ENCODE assay signal across 10 mouse cellular contexts in the genomic region with DNA sequence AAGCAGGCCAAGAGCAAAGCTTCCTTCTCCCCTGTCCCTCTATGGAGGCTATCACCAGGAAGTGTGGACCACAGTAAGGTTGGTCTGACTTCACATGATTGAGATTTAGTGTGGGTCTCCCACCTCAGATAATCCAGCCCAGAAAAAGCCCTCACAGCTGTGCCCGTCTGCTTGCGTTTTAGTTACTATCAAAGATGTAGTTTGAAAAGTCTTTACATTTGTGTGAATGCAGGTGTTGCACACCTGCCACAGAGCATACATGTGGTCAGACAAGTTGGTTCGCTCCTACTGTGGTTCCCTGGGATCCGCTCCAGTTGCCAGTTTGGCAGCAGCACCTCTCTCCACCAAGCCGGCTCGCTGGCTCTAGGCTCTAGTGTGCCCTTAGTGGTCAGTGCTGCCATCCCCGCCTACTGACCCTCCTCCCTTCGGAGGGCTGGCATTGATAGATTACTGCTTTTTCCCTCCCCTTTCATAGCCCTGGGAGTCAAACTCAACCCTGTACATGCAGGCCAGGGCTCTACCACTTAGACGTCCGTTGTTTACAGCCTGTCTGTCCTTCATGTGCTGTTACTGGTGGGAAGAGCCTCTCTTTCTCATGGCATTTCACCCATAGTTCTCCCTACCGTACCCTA. TPM values are rescaled to one million over a fixed set of nuclear protein-coding genes. Genes with fewer than 3 reads are reported as not detected.
DNase-seq lines count a peak whose midpoint lies in the region; ATAC-seq lines count a peak whose summit lies in the region.
"Had no signal": no experiment of that assay in that cellular context is flagged by ENCODE, and none has a peak within 500 bp of the region (broad histone marks: within the 10 kb centered on the region; RNA-seq: fewer than 3 reads in every experiment).

No protein-coding gene starts in this region.

- no peaks in the 10 kb centered on the region for H3K9me3 ChIP-seq in kidney, embryonic 16.5 days (ENCODE audit: low read length)

- intact Hi-C loops in left cerebral cortex, postnatal 25 days (cut with DNase I): no loop called here

- no peaks in the 10 kb centered on the region for H3K27me3 ChIP-seq in kidney, embryonic 16.5 days (ENCODE audit: insufficient read depth, low read length)
- H3K27me3 ChIP-seq: CH12.LX had no signal

- peaks cover 24% of the 10 kb centered on the region for H3K36me3 ChIP-seq in kidney, embryonic 16.5 days (ENCODE audit: insufficient read depth, low read length)
- H3K36me3 ChIP-seq in macrophage (ENCODE audit: inconsistent target): peaks cover 32% of the 10 kb centered on the region; the same call in 1 of the 2 replicates

- H3K4me1 ChIP-seq in kidney, embryonic 16.5 days (ENCODE audit: insufficient read depth, low read length): peaks cover 57% of the 10 kb centered on the region

- H3K4me2 ChIP-seq in kidney, embryonic 16.5 days (replicated peaks; ENCODE audit: low read depth, low read length): no peak overlapping the region

- peaks cover 56% of the 10 kb centered on the region for H3K79me2 ChIP-seq in macrophage (ENCODE audit: inconsistent target)

- ATAC-seq in kidney, embryonic 16.5 days (ENCODE audit: low FRiP score, low TSS enrichment): peak; percentile 79
- no peak for ATAC-seq in granulocyte monocyte progenitor cell, adult 5-6 weeks (replicated peaks; ENCODE audit: poor library complexity, severe bottlenecking)

- no peak overlapping the region for H3K4me3 ChIP-seq in kidney, embryonic 16.5 days (ENCODE audit: low read length)
- no peak overlapping the region for H3K4me3 ChIP-seq in macrophage (ENCODE audit: inconsistent target)
- H3K4me3 ChIP-seq: myocyte had no signal

- peak; percentile 19 to 34 for DNase-seq in heart, adult 18-20 months
- no peak for DNase-seq in heart, adult 8-10 months (ENCODE audit: low spot score)
- peak; percentile 53 for DNase-seq in embryo, embryonic 11 days
- no peak for DNase-seq in layer of hippocampus, adult 11-12 months (ENCODE audit: low spot score)
- no peak for DNase-seq in left cerebral cortex, postnatal 25 days (ENCODE audit: low spot score in 2 of 2)

- H3K27ac ChIP-seq in kidney, embryonic 16.5 days (ENCODE audit: low read length): peak overlapping the region; percentile 88
- H3K27ac ChIP-seq in macrophage: 0 out of 2 replicates have a peak overlapping the region, but pooled peaks have one; percentile 31

- 35% methylated on average over 11 of the region's 11 CpGs for WGBS in kidney, embryonic 16.5 days
- 81% methylated on average over 8 of the region's 11 CpGs for WGBS in macrophage (ENCODE audit: missing documents)

- no peak overlapping the region; the same call in 1 of the 2 replicates for H3K9ac ChIP-seq in kidney, embryonic 16.5 days (replicated peaks; ENCODE audit: low read length)

RNA-seq across cellular contexts. Expression of gene Helz, which starts 25.4 kb away (rescaled TPM):
- 10 to 100 TPM; 23.8 to 26.8 TPM for total RNA-seq in heart, adult 18-20 months (2021)
- total RNA-seq in heart, adult 8-10 months (2022): 10 to 100 TPM; 25.1 to 29.3 (median 26.2) TPM
- 20.1 and 24.7 TPM in 2 replicates for polyA plus RNA-seq in kidney, embryonic 16.5 days (2015; fragmentation: Nextera tagmentation; extraction: Ambion mirVana)
- total RNA-seq in macrophage (2018; cell fraction: chromatin; rRNA removed): 100 to 1,000 TPM in 5 of 26 experiments, 10 to 100 TPM in 21; 35.6 to 114 (median 79.3) TPM
- 10 to 100 TPM; 15.8 to 28.3 (median 20.6) TPM for total RNA-seq in macrophage (2018; cell fraction: cytosol; rRNA removed)
- 10 to 100 TPM; 21.5 to 72.2 (median 38.3) TPM for total RNA-seq in macrophage (2018; cell fraction: nucleus; rRNA removed)
- polyA plus RNA-seq in macrophage (2018): 10.5 to 26.0 TPM (median 10.7 TPM) in 3 replicates
- total RNA-seq in granulocyte monocyte progenitor cell, adult 5-6 weeks (2014; fragmentation: Nextera tagmentation): 32.8 and 36.7 TPM in 2 replicates
- total RNA-seq in granulocyte monocyte progenitor cell, adult 5-6 weeks (2017): 13.6 and 20.3 TPM in 2 replicates
- total RNA-seq in left cerebral cortex, postnatal 25 days (2021): 10 to 100 TPM; 46.0 to 47.7 TPM

Comparison
In these comparisons a context has a peak if more than half of its experiments do, and no peak if none do; other contexts are left out.
1. DNase-seq: peak in heart, adult 18-20 months (2 of 2) and embryo, embryonic 11 days (single experiment); none in heart, adult 8-10 months (single experiment), layer of hippocampus, adult 11-12 months (single experiment) and left cerebral cortex, postnatal 25 days (0 of 2).